Mouse (Mus musculus) myocyte (in vitro differentiated cells): ENCODE measurements around the gene Lrg1. TPM values are rescaled to one million over a fixed set of nuclear protein-coding genes. Genes with fewer than 3 reads are reported as not detected.

Source experiments
- H3K27me3 ChIP-seq: one replicate; pipeline ENCODE4 v1.6.1; 2011; ENCODE audit not compliant: control insufficient read depth, insufficient read depth, insufficient read length
- H3K36me3 ChIP-seq: one replicate; pipeline ENCODE4 v1.6.1; 2011; ENCODE audit not compliant: control insufficient read depth, insufficient read depth
- H3K4me2 ChIP-seq: one replicate; pipeline ENCODE4 v1.6.1; 2011; ENCODE audit warnings: low read depth, control low read depth
- H3K4me3 ChIP-seq: one replicate; pipeline ENCODE4 v1.5.1; 2011; ENCODE audit warnings: mild to moderate bottlenecking, control low read depth, moderate library complexity
- H3K79me2 ChIP-seq: one replicate; pipeline ENCODE4 v1.6.1; 2011; ENCODE audit not compliant: control insufficient read depth, insufficient read depth
- H3ac ChIP-seq: one replicate; pipeline ENCODE4 v1.6.1; 2011; ENCODE audit not compliant: control insufficient read depth, insufficient read length
- CEBPB ChIP-seq: IDR thresholded peaks from 2 replicates; pipeline ENCODE4 v1.6.1; 2011; ENCODE audit warnings: mild to moderate bottlenecking, moderate library complexity; ENCODE audit not compliant: poor library complexity, insufficient read depth, severe bottlenecking
- E2F4 ChIP-seq: IDR thresholded peaks from one replicate; pipeline ENCODE4 v1.6.1; 2011; ENCODE audit warnings: mild to moderate bottlenecking, control low read depth, moderate library complexity; ENCODE audit not compliant: insufficient read depth
- MAX ChIP-seq: IDR thresholded peaks from one replicate; pipeline ENCODE4 v1.6.1; 2011; ENCODE audit warnings: low read depth, mild to moderate bottlenecking, control low read depth
- MYOD1 ChIP-seq, 3 experiments: IDR thresholded peaks; one replicate each; pipeline ENCODE4 v1.6.1; 2011; ENCODE audit warnings: control low read depth in 2 of 3, low read depth in 2 of 3, mild to moderate bottlenecking in 2 of 3, moderate library complexity in 1 of 3; ENCODE audit not compliant: insufficient read length in 2 of 3, control insufficient read depth in 1 of 3
- MYOG ChIP-seq, 3 experiments: IDR thresholded peaks; one replicate each; pipeline ENCODE4 v1.6.1; 2011; ENCODE audit warnings: control low read depth in 2 of 3, low read depth in 2 of 3, mild to moderate bottlenecking in 2 of 3; ENCODE audit not compliant: insufficient read length in 2 of 3, control insufficient read depth in 1 of 3, insufficient read depth in 1 of 3
- POLR2A ChIP-seq: IDR thresholded peaks from one replicate; pipeline ENCODE4 v1.6.1; 2011; ENCODE audit warnings: low read depth, mild to moderate bottlenecking, control low read depth, moderate library complexity; ENCODE audit not compliant: insufficient read length
- POLR2AphosphoS2 ChIP-seq: IDR thresholded peaks from one replicate; pipeline ENCODE4 v1.6.1; 2011; ENCODE audit warnings: low read depth, control low read depth; ENCODE audit not compliant: insufficient read length
- REST ChIP-seq: IDR thresholded peaks from one replicate; pipeline ENCODE4 v1.6.1; 2011; ENCODE audit warnings: mild to moderate bottlenecking, control low read depth, moderate library complexity; ENCODE audit not compliant: insufficient read depth, insufficient read length
- SRF ChIP-seq: IDR thresholded peaks from one replicate; pipeline ENCODE4 v1.6.1; 2011; ENCODE audit warnings: low read depth; ENCODE audit not compliant: control insufficient read depth, insufficient read length
- TCF12 ChIP-seq: IDR thresholded peaks from one replicate; pipeline ENCODE4 v1.6.1; 2011; ENCODE audit warnings: mild to moderate bottlenecking, control low read depth; ENCODE audit not compliant: poor library complexity, insufficient read depth, severe bottlenecking
- TCF3 ChIP-seq: IDR thresholded peaks from one replicate; pipeline ENCODE4 v1.6.1; 2011; ENCODE audit warnings: low read depth, control low read depth; ENCODE audit not compliant: insufficient read length
- USF1 ChIP-seq: IDR thresholded peaks from one replicate; pipeline ENCODE4 v1.6.1; 2011; ENCODE audit warnings: low read depth, mild to moderate bottlenecking, control low read depth, moderate library complexity
- polyA plus RNA-seq: library from polyadenylated mRNA; unstranded; fragments of >200 nt; fragmentation: generic; extraction: Trizol; gene quantifications from one replicate; pipeline ENCODE4 v1.2.1, GENCODE M21; 2012; ENCODE audit warnings: missing spikeins

Lrg1 gene
- polyA plus RNA-seq, 1 experiment, result 0.04 TPM

DNA sequence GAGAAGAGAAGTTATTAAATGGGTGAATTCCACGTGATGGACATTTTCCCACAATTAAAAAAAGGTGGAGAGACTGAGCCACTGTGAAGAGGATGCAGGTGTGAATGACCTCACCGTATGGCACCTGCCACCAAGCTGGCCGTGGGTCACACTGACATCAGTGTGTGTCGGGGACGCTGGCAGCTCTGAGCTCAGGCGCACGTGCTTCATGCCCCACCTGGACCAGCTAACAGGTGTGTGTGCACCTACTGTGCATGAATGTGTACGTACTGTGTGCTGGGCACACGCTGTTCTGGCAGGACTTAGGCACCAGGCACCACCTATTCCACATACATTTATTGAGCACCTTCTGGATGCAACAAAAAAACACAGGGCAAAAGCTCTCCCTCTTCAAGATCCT, 22.7 kb upstream of the Lrg1 start:
- Histone ChIP-seq H3K27me3 (peaks cover 82% of the 10 kb centered on the region), H3K4me2 (no peak overlapping the region), H3K36me3 (no peaks in the 10 kb centered on the region), H3K79me2 (no peaks in the 10 kb centered on the region), H3ac (no peak overlapping the region), H3K4me3 (no peak overlapping the region)
- TF ChIP-seq MYOD1 (IDR thresholded peaks at IDR 0.05; ENCODE audit: control insufficient read depth in 1 of 3, insufficient read length in 2 of 3, low read depth in 2 of 3), result peak in 1 of 3 experiments; percentile 7
- TF ChIP-seq CEBPB, result no peak
- peak in 1 of 3 experiments; percentile 25 for TF ChIP-seq MYOG (IDR thresholded peaks at IDR 0.05; ENCODE audit: control insufficient read depth in 1 of 3, insufficient read depth in 1 of 3, insufficient read length in 2 of 3, low read depth in 2 of 3)
- TF ChIP-seq POLR2A, result no peak
- no peak for TF ChIP-seq USF1
- TF ChIP-seq TCF3, result peak; percentile 2

DNA sequence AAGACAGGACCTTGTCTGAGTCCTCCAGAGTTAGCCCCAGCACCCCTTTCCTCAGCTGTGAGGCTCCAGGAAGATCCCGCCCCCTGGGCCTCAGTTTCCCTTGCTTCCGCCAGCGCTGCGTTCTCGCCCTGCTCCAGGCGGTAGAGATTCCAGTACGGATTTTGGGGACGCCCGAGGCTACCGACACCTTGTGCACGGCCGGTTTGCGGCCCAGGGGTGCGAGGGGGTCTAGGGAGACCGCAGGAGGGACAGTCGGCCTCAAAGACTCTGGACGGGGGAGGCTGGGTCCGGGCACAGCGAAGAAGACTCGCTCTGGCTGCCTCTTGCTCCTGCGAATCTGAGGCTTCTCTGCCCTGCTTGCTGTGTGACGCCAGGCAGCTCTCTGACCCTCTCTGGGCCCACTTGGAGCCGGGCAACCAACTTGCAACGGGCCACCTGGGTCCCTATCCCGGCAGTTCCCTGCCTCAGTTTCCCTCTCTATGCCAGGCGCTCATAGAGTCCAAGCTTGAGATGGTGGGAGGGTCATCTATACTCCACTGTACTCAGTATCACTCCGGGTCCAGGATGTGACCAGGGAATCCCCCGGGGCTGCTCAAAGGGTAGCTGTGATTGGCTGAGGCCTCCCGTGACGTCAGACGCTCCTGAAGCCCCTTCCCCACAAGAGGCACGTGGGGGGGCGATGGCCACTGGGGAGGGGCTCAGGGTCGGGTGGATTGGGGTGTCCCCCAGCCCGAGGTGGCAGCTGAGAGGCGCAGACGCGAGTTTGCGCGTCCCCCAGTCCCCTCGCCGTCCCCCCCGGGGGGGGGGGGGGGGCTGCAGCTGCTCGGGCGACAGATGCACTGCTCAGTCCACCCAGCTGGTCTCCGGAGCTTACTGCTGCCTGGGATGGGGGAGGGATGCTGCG, 20.2 kb upstream of the Lrg1 start:
- Histone ChIP-seq H3K36me3 (no peaks in the 10 kb centered on the region), H3K27me3 (peaks cover 86% of the 10 kb centered on the region), H3K79me2 (no peaks in the 10 kb centered on the region), H3K4me2 (peak overlapping the region; percentile 12), H3ac (no peak overlapping the region), H3K4me3 (no peak overlapping the region)
- TF ChIP-seq MYOD1 (IDR thresholded peaks at IDR 0.05; ENCODE audit: control insufficient read depth in 1 of 3, insufficient read length in 2 of 3, low read depth in 2 of 3) (peak in 2 of 3 experiments; percentile 92 to 97), TCF12 (peak; percentile 91), POLR2AphosphoS2 (no peak), TCF3 (peak; percentile 95), MAX (no peak), MYOG (IDR thresholded peaks at IDR 0.05; ENCODE audit: control insufficient read depth in 1 of 3, insufficient read depth in 1 of 3, insufficient read length in 2 of 3, low read depth in 2 of 3) (peak; percentile 38 to 99 (median 98)), E2F4 (no peak), USF1 (no peak)

DNA sequence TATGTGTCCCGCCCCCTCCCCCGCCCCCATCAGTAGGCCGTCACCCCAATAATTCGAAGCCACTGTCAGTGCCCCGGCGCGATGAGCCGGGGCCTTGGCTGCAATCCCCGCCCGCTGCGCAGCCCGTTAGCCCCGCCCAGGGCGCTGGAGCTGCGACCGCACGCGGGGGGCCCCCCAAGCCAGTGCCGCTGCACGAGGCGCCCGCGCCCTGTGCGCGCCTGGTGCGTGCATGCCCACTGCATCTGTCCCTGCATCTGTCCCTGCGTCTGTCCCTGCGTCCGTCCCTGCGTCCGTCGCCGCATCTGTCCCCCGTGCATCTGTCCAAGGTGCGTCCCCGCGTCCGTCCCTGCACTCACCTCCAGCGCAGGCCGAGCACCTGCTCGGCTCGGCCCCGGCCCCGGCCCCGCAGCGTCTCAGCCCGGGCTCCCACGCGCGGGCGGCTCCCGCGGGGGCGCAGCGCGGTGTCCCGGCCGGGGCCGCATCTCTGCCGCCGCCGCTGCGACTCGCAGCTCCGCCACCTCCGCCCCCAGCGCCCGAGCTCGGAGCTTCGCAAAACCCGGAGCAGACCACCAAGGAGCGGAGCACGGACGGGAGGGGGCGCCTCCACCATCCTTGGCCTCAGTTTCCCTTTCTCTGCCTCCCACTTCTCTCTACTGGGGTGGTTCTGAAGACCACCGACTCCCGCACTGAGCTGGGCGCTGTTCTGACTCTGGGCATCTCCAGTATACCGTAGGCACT, 18.2 kb upstream of the Lrg1 start, which contains the start of gene Sema6b:
Gene Sema6b (minus strand): TSS at position 486 of the 738 bp plus-strand sequence.
- TF ChIP-seq TCF3 (peak; percentile 36), SRF (no peak), MYOG (IDR thresholded peaks at IDR 0.05; ENCODE audit: control insufficient read depth in 1 of 3, insufficient read depth in 1 of 3, insufficient read length in 2 of 3, low read depth in 2 of 3) (peak in 2 of 3 experiments; percentile 68 to 71), MYOD1 (IDR thresholded peaks at IDR 0.05; ENCODE audit: control insufficient read depth in 1 of 3, insufficient read length in 2 of 3, low read depth in 2 of 3) (peak in 2 of 3 experiments; percentile 13 to 49), CEBPB (no peak)
- Histone ChIP-seq H3K79me2 (no peaks in the 10 kb centered on the region), H3K4me2 (peak within 1 kb of the TSS; percentile 55), H3K4me3 (no peak within 1 kb of the TSS), H3ac (no peak within 1 kb of the TSS), H3K36me3 (no peaks in the 10 kb centered on the region), H3K27me3 (peaks cover 82% of the 10 kb centered on the region)

DNA sequence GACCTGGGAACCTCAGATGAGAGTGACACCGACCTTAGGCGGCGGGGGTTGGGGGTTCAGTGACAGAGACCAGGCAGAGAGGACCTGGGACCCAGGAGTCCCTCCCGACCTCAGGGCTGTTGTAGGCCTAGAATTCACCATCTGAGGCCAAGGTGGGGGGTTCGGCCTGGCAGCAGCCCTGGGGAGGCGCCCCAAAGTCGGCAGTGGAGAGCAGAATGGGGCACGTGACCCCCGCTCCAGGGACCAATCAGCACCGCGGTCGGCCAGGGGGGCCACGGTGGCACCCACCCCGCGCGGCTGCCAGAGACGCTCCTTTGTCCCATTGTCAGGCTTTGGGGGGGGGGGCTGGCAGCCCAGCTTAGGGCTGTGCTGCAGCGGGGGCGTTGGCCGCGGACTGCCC, 17.6 kb upstream of the Lrg1 start:
- TF ChIP-seq CEBPB, result no peak
- TF ChIP-seq MYOG (IDR thresholded peaks at IDR 0.05; ENCODE audit: control insufficient read depth in 1 of 3, insufficient read depth in 1 of 3, insufficient read length in 2 of 3, low read depth in 2 of 3), result no peak
- TF ChIP-seq E2F4, result no peak
- H3ac ChIP-seq, result no peak overlapping the region
- no peak overlapping the region for H3K4me3 ChIP-seq
- H3K79me2 ChIP-seq, result no peaks in the 10 kb centered on the region
- peaks cover 76% of the 10 kb centered on the region for H3K27me3 ChIP-seq
- no peak overlapping the region for H3K4me2 ChIP-seq
- H3K36me3 ChIP-seq, result no peaks in the 10 kb centered on the region

DNA sequence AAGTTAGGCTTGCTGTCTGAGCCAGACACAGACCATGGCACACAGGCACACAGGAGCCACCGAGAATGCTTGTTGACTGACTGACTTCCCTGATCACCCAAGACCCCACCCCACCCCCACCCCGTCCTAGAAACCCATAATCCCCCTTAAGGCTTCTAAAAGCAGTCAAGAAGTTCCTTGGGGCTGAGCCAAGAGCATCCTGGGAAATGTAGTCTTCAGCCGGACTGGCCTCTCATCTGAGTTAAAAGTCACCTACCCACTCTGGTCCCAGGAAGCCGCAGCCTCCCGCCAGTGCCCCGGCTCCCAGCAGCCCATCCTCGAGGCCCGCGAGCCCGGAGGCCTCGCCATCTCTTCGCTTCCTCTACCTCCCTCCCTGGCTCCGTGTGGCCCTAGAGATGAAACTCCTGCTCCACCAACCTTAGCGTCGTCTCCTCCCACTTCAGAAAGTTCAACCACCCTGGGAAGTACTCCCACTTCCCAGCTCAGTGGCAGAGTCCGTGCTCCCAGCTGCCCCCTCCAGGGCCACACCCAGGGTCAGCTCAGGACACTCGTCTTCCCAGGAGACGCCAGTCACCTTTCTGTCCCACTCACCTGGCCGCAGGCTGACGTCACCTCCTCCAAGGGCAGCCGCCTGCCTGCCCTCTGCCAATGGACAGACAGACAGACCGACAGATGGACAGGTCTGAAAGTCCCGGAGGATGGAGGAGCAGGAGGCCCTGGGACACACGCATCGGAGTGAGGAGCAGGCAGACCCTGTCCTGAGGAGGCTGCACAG, 16.2 kb upstream of the Lrg1 start:
- Histone ChIP-seq H3K36me3 (no peaks in the 10 kb centered on the region), H3ac (no peak overlapping the region), H3K79me2 (no peaks in the 10 kb centered on the region), H3K4me3 (no peak overlapping the region), H3K4me2 (no peak overlapping the region), H3K27me3 (peaks cover 62% of the 10 kb centered on the region)
- TF ChIP-seq E2F4 (no peak), MYOD1 (IDR thresholded peaks at IDR 0.05; ENCODE audit: control insufficient read depth in 1 of 3, insufficient read length in 2 of 3, low read depth in 2 of 3) (no peak), SRF (no peak), POLR2A (no peak), CEBPB (no peak), TCF12 (no peak), POLR2AphosphoS2 (no peak), MYOG (IDR thresholded peaks at IDR 0.05; ENCODE audit: control insufficient read depth in 1 of 3, insufficient read depth in 1 of 3, insufficient read length in 2 of 3, low read depth in 2 of 3) (no peak), USF1 (no peak), REST (no peak), TCF3 (no peak), MAX (no peak)
